Mouse (Mus musculus) layer of hippocampus, postnatal 14 days (tissue): ENCODE measurements around the gene Avil. TPM values are rescaled to one million over a fixed set of nuclear protein-coding genes. Genes with fewer than 3 reads are reported as not detected.
A peak's percentile ranks its signal among the peaks of the same experiment; 100 is the strongest.
"Not testable (repeated sequence)": the region's sequence is repeated elsewhere in the genome, so short reads cannot be mapped to it uniquely, and the experiment has no call there.

Experiments
- DNase-seq, 2 experiments: peaks; one replicate each; pipeline ENCODE4 v3.0.0; 2021 to 2022; ENCODE audit warnings: low spot score in 2 of 2, mixed read lengths in 1 of 2
- microRNA-seq, 2 experiments: library from miRNA; unstranded; fragments of <30 nt; microRNA quantifications; one replicate each; pipeline ENCODE4 v1.2.0; 2021
- total RNA-seq, 2 experiments: library from RNA; stranded (reverse); gene quantifications; 2 replicates each; pipeline ENCODE4 v1.2.3; 2021

The Avil gene
- total RNA-seq, 2 experiments from 2014 or later = 0.48 to 0.62 TPM

GRCm38 (mm10) chr10:127058708-127059107 is 58.2 kb downstream of the Avil start:
- DNase-seq = no peak

GRCm38 (mm10) chr10:127059174-127059967 is 58.9 kb downstream of the Avil start:
- DNase-seq = no peak

DNA sequence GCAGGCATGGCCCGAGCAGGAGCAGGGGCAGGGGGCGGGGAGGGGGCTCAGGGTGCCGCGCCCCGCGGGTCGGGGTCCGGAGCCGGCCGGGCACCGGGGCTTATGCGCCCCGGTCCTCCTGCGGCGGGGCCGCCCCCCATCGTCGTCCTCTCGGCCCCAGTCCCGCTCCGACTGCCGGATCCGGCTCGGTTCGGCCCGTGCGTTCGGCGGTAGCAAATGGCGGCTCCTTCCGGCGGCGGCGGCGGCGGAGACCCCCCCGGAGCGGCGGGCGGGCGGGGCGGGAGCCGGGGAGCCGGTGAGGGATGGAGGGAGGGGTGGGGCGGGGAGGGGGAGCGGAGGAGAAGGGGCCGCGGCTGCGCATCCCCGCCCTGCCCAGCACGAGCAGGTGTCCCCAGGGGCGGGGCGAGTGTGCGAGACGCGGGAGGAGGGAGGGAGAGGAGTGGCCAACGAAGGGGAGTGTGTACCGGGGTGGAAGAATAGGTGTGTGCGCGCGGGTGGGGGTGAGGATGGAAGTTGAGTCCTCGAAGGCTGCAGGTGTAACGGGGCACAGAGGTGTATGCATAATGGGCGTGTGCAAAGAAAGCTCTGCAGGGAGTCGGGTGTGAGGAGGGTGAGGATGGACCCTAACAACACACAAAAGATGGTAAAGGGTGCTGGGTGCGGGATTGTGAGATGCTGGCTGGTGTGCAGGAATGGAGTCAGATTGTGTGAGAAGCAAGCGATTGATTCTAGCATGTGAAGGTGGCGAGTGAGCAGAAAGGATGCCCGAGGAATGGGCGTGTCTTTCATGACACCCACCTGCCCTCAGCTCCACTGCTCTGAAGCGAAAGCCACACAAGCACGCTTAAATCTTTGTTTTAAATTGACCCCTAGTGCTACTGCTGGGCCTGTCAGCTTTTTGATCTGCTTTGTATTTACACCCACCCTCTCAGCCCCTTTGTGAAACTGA is 59.7 kb downstream of the Avil start, which contains the start of gene March9:
Gene March9, minus strand, starts transcription at position 217 of the 949 bp plus-strand sequence.
- DNase-seq = peak; percentile 54 to 81

- DNase-seq = no peak
Observed at GRCm38 (mm10) chr10:127061085-127061484, 60.6 kb downstream of the Avil start.

DNA sequence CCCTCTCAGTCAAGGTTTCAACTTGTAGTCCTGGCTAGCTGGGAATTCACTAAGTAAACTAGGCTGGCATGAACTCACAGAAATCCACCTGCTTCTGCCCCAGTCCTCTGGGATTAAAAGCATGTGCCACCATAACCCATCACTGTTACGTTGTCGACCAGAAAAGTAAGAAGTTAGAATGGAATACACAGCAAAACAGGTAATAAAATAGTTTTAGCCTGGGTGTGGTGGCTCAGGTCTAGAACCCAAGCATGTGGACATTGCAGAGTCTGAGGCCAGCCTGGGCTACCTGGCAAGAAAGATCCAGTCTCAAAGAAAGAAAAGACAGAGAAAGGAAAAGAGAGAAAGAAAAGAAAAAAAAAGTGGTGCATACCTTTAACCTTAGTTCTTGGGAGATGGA is 61.0 kb downstream of the Avil start:
- no peak for DNase-seq

DNA sequence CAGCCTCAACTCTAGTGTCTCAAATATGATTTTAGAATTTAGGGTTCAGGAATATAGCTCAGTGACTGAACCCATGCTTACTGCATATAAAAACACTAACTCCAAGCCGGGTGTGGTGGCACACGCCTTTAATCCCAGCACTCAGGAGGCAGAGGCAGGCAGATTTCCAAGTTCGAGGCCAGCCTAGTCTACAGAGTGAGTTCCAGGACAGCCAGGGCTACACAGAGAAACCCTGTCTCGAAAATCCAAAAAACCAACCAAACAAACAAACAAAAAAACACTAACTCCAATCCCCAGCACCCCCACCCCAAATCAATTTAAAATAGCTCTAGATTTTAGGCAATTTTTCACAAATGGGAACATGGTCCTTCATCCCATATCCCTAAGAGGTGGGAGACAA is 61.6 kb downstream of the Avil start:
- DNase-seq = not testable (repeated sequence)

- DNase-seq = no peak
Observed at GRCm38 (mm10) chr10:127062503-127062902, 62.0 kb downstream of the Avil start.

GRCm38 (mm10) chr10:127063239-127063872 is 62.8 kb downstream of the Avil start, which contains the start of gene Cdk4:
Gene Cdk4 (plus strand): TSS chr10:127063534.
- peak; percentile 98 to 99 for DNase-seq

DNA sequence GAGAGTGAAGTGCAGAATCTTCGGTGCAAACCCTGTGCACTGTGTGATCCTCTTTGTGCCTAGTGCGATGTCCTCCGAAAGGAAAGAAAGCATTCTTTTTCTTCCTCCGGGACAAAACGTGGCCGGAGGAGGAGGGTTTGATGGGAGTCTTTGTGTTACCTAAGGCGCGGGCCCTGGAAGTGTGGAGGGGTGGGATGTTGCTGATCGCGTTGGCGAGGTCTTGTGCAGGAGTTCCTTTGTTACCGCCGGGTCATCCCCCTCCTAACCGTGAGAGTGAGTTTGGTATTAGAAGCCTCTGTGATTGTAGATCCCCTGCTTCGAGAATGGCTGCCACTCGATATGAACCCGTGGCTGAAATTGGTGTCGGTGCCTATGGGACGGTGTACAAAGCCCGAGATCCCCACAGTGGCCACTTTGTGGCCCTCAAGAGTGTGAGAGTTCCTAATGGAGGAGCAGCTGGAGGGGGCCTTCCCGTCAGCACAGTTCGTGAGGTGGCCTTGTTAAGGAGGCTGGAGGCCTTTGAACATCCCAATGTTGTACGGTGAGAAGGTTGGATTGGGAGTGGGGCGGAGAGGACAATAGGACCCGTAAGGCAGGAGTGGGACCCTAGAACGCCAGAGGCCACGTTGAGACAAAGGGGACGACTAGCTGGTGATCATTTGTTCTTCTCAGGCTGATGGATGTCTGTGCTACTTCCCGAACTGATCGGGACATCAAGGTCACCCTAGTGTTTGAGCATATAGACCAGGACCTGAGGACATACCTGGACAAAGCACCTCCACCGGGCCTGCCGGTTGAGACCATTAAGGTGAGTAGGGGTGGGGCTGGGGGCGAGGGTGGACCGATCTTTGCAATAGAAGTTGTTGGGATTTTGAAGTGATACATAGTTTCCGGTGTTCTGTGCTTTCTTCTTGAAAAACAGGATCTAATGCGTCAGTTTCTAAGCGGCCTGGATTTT is 63.7 kb downstream of the Avil start:
- no peak for DNase-seq

DNA sequence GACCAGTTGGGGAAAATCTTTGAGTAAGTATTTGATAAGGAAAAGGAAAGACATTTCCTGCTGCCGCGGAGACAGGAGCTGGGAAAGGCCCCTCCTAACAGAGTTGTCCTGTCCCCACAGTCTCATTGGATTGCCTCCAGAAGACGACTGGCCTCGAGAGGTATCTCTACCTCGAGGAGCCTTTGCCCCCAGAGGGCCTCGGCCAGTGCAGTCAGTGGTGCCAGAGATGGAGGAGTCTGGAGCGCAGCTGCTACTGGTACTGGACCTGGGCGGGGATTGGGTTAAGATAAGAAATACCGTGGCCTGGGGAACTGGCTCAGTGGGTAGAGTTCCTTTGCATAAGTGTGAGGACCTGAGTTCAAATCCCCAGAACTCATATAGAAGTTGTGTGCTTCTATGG is 65.5 kb downstream of the Avil start:
- no peak for DNase-seq

DNA sequence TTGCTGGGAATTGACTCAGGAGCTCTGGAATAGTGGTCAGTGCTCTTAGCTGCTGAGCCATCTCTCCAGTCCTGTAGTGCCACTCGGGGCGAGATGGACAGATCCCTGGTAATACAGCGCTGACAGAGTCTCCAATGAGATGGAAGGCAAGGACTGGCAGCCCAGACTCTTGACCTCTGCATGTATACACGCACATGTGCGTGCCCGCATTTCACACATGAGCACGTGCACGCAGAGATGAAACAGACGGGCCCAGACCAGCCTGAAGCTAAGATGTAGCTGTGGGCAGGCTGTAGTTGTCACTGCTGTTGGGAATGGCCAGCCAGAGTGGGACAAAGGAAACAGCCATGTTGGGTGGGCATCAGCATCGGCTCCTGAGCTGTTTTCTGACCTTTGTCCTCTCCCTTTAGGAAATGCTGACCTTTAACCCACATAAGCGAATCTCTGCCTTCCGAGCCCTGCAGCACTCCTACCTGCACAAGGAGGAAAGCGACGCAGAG is 66.1 kb downstream of the Avil start:
- no peak for DNase-seq

DNA sequence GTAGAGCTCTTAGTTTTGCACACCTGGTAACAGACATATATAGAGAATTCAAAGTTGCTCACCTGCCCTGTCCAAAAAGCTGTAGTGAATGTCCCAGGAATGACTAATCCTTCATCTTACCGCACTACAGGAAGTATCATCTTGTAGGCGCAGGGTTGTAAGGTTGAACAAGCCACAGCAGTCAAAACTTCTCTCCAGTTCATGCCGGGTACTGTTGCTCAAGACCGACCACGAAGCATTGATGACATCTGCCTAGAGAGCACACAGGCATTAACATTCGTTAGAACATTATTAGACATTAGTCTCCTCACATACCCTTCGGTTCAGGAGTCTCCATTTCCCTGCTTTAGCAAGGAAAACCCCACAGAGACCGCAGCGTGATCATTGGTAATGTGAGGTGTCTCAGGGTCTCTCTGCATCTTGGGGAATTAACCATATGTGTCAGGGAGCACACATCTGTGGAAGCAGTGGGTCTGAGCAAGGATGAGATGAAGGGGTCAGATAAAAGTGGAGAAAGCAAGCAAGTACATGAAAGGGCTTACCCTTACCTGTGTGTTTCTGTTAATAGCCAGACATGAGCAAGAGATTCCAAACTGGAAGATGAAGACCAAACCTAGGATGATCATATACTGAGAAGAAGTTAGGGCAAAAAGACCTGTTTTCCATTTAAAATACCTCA is 68.0 kb downstream of the Avil start:
- DNase-seq = no peak

DNA sequence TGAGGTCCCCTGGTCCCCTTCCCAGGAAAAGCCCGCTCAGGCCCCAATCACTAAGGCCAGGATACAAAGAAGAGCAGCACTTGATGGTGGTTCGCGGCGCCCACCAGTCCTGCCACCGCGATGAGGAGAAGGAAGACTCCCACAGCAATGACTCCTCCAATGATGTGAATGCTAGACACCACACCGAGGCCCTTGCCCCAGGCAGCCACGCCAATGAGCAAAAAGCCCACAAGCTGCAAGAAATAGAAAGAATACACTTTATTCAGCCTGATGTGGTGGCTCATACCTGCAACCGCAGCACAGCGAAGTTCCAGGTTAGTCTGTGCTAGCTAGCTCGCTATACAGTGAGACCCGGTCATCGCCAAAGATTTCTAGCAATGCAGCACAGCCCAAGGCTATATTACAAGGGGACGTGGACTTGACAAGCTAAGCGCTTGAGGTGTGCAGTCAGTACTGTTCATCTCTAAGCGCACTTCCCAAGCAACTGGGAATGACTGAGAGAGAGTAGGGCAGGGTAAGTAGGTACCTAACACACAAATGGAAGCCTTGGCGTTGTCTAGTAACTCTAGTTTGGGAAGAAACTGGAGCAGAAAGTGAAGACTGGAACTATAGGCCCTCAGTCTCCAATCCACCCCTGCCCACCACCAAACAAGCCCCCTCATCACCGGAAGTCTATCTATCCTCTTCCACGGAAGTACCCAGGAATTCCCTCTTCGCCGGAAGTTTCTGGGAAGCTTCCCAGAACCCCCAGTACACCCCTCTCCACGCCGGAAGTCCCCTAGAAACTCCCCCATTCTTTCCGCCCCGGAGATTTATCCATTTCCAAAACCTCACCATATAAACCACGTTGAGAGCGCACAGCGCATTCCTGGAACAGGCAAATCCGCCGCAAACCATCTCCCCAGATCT is 69.0 kb downstream of the Avil start:
- DNase-seq = peak in 1 of 2 experiments; percentile 75

Small RNA genes within 50 kb of the gene (microRNA-seq; reads per million reads assigned to microRNA genes)
- gene Mir26a-2 (23.3 to 42.8 reads per million in 2 experiments), gene Mir546 (0.57 to 2.5 reads per million in 2 experiments)

Other genes with a start within 250 kb of the Avil start
- 1 to 10 TPM; 8.9 to 9.2 TPM for gene Atp23, start 99.4 kb upstream of the Avil start, total RNA-seq
- gene Ctdsp2, start 22.0 kb upstream of the Avil start, total RNA-seq = 10 to 100 TPM; 90.7 to 93.6 TPM
- 10 to 100 TPM; 27.4 to 31.9 TPM for gene Tsfm, start 30.1 kb downstream of the Avil start, total RNA-seq
- 10 to 100 TPM; 10.2 to 10.9 TPM for gene Mettl1, start 40.7 kb downstream of the Avil start, total RNA-seq
- under 1 TPM; 0.36 to 0.41 TPM for gene Eef1akmt3, start 40.8 kb downstream of the Avil start, total RNA-seq
- gene Cyp27b1, start 47.5 kb downstream of the Avil start, total RNA-seq = 1 to 10 TPM in 1 of 2 experiments, under 1 TPM in 1; 0.74 to 1.0 TPM
- gene March9, start 59.5 kb downstream of the Avil start, total RNA-seq = 10 to 100 TPM; 31.8 to 34.9 TPM
- 100 to 1,000 TPM; 120 to 123 TPM for gene Cdk4, start 62.8 kb downstream of the Avil start, total RNA-seq
- 10 to 100 TPM; 62.7 to 65.4 TPM for gene Tspan31, start 69.6 kb downstream of the Avil start, total RNA-seq
- gene Agap2, start 74.6 kb downstream of the Avil start, total RNA-seq = 100 to 1,000 TPM; 719 to 736 TPM
- gene Os9, start 120.4 kb downstream of the Avil start, total RNA-seq = 100 to 1,000 TPM; 100 to 103 TPM
- 100 to 1,000 TPM; 108 to 110 TPM for gene B4galnt1, start 164.5 kb downstream of the Avil start, total RNA-seq
- gene Slc26a10, start 179.9 kb downstream of the Avil start, total RNA-seq = 1 to 10 TPM; 4.6 to 5.9 TPM
- gene Arhgef25, start 189.4 kb downstream of the Avil start, total RNA-seq = 100 to 1,000 TPM; 196 to 200 TPM
- gene Dtx3, start 195.0 kb downstream of the Avil start, total RNA-seq = 100 to 1,000 TPM; 200 to 207 TPM
- 10 to 100 TPM; 65.7 to 69.2 TPM for gene Pip4k2c, start 210.9 kb downstream of the Avil start, total RNA-seq